Mouse (Mus musculus) G1E-ER4 (cell line): ENCODE results near the gene Nmt1. TPM values are rescaled to one million over a fixed set of nuclear protein-coding genes. Genes with fewer than 3 reads are reported as not detected.

Experiments
- GATA1 ChIP-seq: IDR thresholded peaks from one replicate; pipeline ENCODE4 v1.8.0; 2012; ENCODE audit warnings: low read length, inconsistent platforms
- polyA plus RNA-seq: library from polyadenylated mRNA; stranded (reverse); fragments of >175 nt; gene quantifications from 2 replicates; pipeline ENCODE4 v1.2.3, GENCODE M21; 2012

Gene Nmt1
- polyA plus RNA-seq, 1 experiment: 5.0 TPM

DNA sequence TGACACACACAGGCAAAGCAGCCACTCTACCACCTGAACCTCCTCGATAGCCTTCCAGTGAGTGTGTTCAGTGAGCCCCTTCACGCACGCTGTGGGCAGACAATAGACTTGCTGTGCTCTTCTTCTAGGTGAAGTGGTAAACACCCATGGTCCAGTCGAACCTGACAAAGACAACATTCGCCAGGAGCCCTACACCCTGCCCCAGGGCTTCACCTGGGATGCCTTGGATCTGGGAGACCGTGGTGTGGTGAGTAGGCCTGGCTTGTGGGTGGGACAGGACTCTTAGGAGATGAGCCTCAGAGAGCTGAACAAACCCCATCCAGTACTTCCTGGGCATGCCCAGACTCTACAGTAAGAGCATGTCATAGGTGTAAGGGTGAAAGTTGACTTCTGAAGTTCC, 24.1 kb downstream of the Nmt1 start:
- TF ChIP-seq GATA1: no peak

GRCm38 (mm10) chr11:103053191-103054076, 25.4 kb downstream of the Nmt1 start:
- no peak for TF ChIP-seq GATA1

GRCm38 (mm10) chr11:103054798-103055197, 26.8 kb downstream of the Nmt1 start:
- TF ChIP-seq GATA1: no peak

DNA sequence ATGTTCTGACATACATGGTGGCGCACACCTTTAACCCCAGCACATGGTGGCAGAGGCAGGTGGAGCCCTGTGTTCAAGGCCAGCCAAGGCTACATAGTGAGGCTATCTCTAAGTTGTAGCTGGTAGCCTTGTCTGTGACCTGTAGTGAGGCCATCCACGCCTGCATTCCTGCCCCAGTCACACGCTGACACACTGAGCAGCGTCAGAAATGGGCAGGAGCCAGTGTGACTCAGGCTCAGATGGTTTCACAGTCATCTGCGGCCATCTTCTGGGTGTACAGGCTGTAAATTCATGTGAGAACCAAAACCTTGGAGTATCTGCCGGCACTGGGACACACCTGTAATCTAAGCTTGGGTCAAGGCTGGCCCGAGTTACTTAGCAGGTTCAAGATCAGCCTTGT, 28.6 kb downstream of the Nmt1 start:
- TF ChIP-seq GATA1: no peak

- no peak for TF ChIP-seq GATA1
Measured at GRCm38 (mm10) chr11:103058499-103059085, 30.6 kb downstream of the Nmt1 start.

- TF ChIP-seq GATA1: no peak
Measured at GRCm38 (mm10) chr11:103066191-103067050, 38.4 kb downstream of the Nmt1 start.

DNA sequence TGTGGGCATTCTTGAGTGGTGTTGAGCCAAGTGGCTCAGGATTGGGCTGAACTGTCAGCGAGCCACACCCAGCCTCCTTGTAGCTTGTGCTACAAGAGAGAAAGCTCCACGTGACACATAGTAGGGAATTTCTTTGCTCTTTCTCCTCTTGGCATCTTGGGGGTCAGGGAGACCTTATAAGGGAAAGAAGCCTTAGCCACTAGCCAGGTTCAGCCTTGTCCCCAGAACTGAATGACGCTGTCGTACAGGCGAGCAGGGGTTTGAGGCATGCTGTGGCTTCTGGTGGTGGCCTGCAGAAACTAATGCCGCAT, 39.0 kb downstream of the Nmt1 start:
- no peak for TF ChIP-seq GATA1

- TF ChIP-seq GATA1: no peak
Measured at GRCm38 (mm10) chr11:103067457-103068001, 39.5 kb downstream of the Nmt1 start.

DNA sequence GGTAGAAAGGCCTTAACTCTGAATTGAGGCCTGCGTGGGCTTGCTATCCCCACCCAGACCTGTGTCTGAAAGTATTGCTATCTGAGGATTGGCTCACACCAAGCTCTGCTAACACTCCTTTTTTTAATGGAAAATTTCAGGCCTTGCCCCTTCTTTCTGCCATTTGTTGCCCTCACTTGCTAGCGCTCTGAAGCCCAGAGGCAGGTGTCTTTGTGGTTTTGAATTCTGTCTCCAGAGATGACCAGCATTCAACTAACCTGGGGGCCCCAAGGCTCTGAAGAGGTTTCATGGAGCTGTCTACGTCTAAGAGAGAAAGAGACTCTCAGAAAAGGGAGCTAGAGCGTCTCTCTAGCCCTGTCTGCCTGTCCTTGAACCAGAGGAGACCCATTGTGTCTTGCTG, 40.3 kb downstream of the Nmt1 start:
- TF ChIP-seq GATA1: no peak

GRCm38 (mm10) chr11:103068884-103069283, 40.9 kb downstream of the Nmt1 start:
- no peak for TF ChIP-seq GATA1

- TF ChIP-seq GATA1: no peak
Measured at GRCm38 (mm10) chr11:103069731-103070130, 41.7 kb downstream of the Nmt1 start.

DNA sequence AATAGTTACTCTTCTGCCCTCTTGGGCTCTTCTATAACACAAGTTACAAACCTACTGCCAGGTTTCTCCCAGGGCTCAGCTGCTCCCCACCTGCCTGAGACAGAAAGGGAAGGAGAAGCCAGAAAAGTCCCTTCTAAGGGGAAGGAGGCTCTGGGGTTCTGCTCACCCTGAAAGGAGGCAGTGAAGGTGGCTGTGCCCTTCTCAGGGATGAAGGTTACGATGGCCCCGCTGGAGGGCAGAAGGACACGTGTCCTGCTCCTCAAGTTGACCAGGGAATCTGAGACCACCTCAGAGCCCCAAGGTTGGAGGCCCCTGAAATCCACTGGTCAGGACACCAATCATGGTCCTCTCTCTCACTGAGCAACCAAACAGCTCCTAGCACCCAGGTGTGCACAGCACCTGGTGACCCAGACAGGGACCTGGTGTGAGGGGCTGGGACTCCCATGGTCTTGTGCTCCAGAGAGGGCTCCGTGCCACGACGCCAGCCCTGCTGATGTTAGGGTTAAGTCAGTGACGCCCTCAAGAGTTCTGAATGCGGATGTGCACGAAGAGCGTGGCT, 42.4 kb downstream of the Nmt1 start:
- TF ChIP-seq GATA1: no peak

DNA sequence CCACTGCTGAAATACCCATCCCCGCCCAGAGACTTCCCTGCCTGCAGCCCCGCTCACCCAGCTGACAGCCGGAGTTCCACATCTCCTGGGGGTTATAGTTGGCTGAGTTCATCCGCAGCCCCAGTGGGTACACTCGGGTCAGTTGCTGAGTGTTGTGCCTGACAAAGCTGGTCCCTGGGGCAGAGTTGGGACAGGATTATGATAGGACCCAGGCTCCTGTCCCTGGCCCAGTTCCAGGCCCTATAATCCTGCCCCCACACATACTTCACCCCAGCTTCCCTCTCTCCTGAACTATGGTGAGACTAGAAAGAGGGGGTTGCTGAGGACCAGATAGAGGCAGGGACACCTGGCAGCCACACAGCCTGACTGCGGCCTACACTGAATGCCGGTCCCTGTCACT, 45.7 kb downstream of the Nmt1 start:
- no peak for TF ChIP-seq GATA1

GRCm38 (mm10) chr11:103074121-103074650, 46.2 kb downstream of the Nmt1 start:
- TF ChIP-seq GATA1: no peak

DNA sequence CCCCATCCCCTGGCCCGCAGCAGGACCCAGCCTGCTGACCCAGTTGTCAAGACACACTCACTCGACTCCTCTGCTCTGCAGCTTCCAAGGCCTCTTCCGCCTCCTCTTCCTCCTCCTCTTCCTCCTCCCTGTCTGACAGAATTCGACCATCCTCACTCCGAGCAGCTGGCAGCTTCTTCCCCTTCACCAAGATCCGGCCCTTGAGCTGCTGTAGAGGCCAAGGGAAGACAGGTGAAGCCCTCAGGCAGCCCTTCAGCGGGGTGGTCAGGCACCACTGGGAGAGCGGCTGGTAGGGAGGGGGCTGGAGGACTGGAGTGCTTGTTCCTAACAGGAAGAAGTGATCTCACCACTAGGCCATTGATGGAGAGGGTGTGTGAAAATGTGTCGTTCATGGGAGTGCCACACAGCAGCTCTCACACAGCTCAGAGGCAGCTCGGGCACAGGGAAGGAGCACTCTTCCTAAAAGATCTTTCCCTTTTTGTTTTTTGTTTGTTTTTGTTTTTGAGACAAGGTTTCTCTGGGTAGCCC, 46.9 kb downstream of the Nmt1 start:
- no peak for TF ChIP-seq GATA1
